Mouse (Mus musculus) hindbrain, embryonic 11.5 days (tissue): ENCODE measurements around the gene Ttc21b. TPM values are rescaled to one million over a fixed set of nuclear protein-coding genes. Genes with fewer than 3 reads are reported as not detected.

ENCODE experiments used
- ATAC-seq: fragments of 200-750 bp; cut with Nextera tagmentation; 2 replicates; pipeline ENCODE4 v1.8.0; 2017; ENCODE audit warnings: mild to moderate bottlenecking, moderate TSS enrichment, moderate library complexity; ENCODE audit not compliant: low FRiP score
- DNase-seq: peaks from one replicate; pipeline ENCODE4 v3.0.0-alpha.2; 2015; ENCODE audit warnings: low spot score
- H3K27ac ChIP-seq: fragments of 300-500 bp; sonication (generic); 2 replicates; pipeline ENCODE4 v1.5.1; 2014; ENCODE audit warnings: mild to moderate bottlenecking, low read depth, low read length
- H3K27me3 ChIP-seq: fragments of 300-500 bp; sonication (generic); 2 replicates; pipeline ENCODE4 v1.6.1; 2014; ENCODE audit warnings: mild to moderate bottlenecking, low read length, moderate library complexity, mixed read lengths; ENCODE audit not compliant: control insufficient read depth, insufficient read depth
- H3K36me3 ChIP-seq: fragments of 300-500 bp; sonication (generic); 2 replicates; pipeline ENCODE4 v1.6.1; 2014; ENCODE audit warnings: mild to moderate bottlenecking, low read length, moderate library complexity, mixed read lengths; ENCODE audit not compliant: control insufficient read depth, insufficient read depth
- H3K4me1 ChIP-seq: fragments of 300-500 bp; sonication (generic); replicated peaks from 2 replicates; pipeline ENCODE4 v1.6.1; 2014; ENCODE audit warnings: low read length, mixed read lengths; ENCODE audit not compliant: control insufficient read depth, insufficient read depth
- H3K4me2 ChIP-seq: fragments of 300-500 bp; sonication (generic); replicated peaks from 2 replicates; pipeline ENCODE4 v1.6.1; 2014; ENCODE audit warnings: mild to moderate bottlenecking, low read depth, low read length
- H3K4me3 ChIP-seq: fragments of 300-500 bp; sonication (generic); 2 replicates; pipeline ENCODE4 v1.5.1; 2014; ENCODE audit warnings: low read depth, low read length
- H3K9ac ChIP-seq: fragments of 300-500 bp; sonication (generic); 2 replicates; pipeline ENCODE4 v1.6.1; 2014; ENCODE audit warnings: low read depth, low read length
- H3K9me3 ChIP-seq: fragments of 300-500 bp; sonication (generic); 2 replicates; pipeline ENCODE4 v1.6.1; 2016; ENCODE audit warnings: low read length; ENCODE audit not compliant: control insufficient read depth
- WGBS: fragments of 180-500 bp; shearing (Covaris S2); extraction: QIAGEN DNeasy Blood & Tissue Kit; methylation state at CpG from one replicate; pipeline ENCODE4 v1.1.7; 2014; 5-methylcytosine and 5-hydroxymethylcytosine counted together
- polyA plus RNA-seq: library from polyadenylated mRNA; unstranded; fragments of >200 nt; fragmentation: Nextera tagmentation; extraction: Ambion mirVana; gene quantifications from 2 replicates; pipeline ENCODE4 v1.2.1, GENCODE M21; 2014

Ttc21b gene
- polyA plus RNA-seq, 1 experiment from 2014 or later: 17.4 TPM

GRCm38 (mm10) chr2:66178848-66179215 lies 77.6 kb downstream of the Ttc21b start:
- WGBS: 42% methylated on average over 5 of the region's 5 CpGs
- Histone ChIP-seq H3K9ac (no peak overlapping the region), H3K27me3 (no peaks in the 10 kb centered on the region), H3K4me2 (peak overlapping the region; percentile 14; the same call in 1 of the 2 replicates), H3K36me3 (no peaks in the 10 kb centered on the region), H3K4me3 (no peak overlapping the region), H3K27ac (peak overlapping the region; percentile 66), H3K9me3 (no peaks in the 10 kb centered on the region), H3K4me1 (peaks cover 4% of the 10 kb centered on the region)
- peak; percentile 21 for DNase-seq
- ATAC-seq: peak; percentile 31; the same call in 1 of the 2 replicates

GRCm38 (mm10) chr2:66177886-66178847 lies 78.2 kb downstream of the Ttc21b start:
- Histone ChIP-seq H3K36me3 (no peaks in the 10 kb centered on the region), H3K9me3 (no peaks in the 10 kb centered on the region), H3K27me3 (no peaks in the 10 kb centered on the region), H3K4me2 (peak overlapping the region; percentile 15; the same call in 1 of the 2 replicates), H3K4me1 (peaks cover 4% of the 10 kb centered on the region), H3K9ac (no peak overlapping the region), H3K27ac (peak overlapping the region; percentile 83), H3K4me3 (no peak overlapping the region)
- DNase-seq (peak; percentile 69), ATAC-seq (peak; percentile 88)
- 31% methylated on average over 9 of the region's 9 CpGs for WGBS

GRCm38 (mm10) chr2:66177017-66177416 lies 79.4 kb downstream of the Ttc21b start:
- 72% methylated on average over 7 of the region's 7 CpGs for WGBS
- H3K4me3 ChIP-seq: no peak overlapping the region
- no peak for ATAC-seq

DNA sequence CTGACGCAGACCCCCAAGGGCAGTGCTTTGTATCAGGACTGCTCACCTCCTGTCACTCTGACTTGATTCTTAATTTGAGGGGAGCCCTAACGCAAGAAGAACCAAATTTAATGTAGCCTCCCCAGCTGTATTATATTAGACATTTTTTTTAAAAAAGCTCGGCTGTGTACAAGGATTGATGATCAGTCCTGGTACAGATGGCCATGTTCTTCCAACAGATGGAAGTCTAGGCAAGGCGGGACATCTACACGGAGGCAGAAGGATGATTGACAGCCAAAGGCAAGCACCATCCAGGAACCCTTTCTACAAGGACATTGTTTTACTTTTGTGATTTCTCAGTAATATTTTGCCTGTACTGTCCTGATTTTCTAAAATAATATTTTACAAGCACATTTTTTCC lies 83.3 kb downstream of the Ttc21b start:
- no peak overlapping the region for H3K27ac ChIP-seq
- no peak overlapping the region for H3K9ac ChIP-seq
- DNase-seq (no peak), ATAC-seq (no peak)
- WGBS: 58% methylated on average over 5 of the region's 5 CpGs
- H3K27me3 ChIP-seq: no peaks in the 10 kb centered on the region
- no peak overlapping the region for H3K4me2 ChIP-seq
- no peaks in the 10 kb centered on the region for H3K9me3 ChIP-seq
- no peaks in the 10 kb centered on the region for H3K4me1 ChIP-seq
- H3K36me3 ChIP-seq: no peaks in the 10 kb centered on the region
- no peak overlapping the region for H3K4me3 ChIP-seq

More at GRCm38 (mm10) chr2:66177017-66177416, 79.4 kb downstream of the Ttc21b start:
- DNase-seq: no peak
- H3K27ac ChIP-seq: peak overlapping the region; percentile 60; the same call in 1 of the 2 replicates
- no peaks in the 10 kb centered on the region for H3K36me3 ChIP-seq
- H3K4me2 ChIP-seq: no peak overlapping the region
- no peak overlapping the region for H3K9ac ChIP-seq
- H3K4me1 ChIP-seq: peaks cover 4% of the 10 kb centered on the region
- H3K27me3 ChIP-seq: no peaks in the 10 kb centered on the region
- no peaks in the 10 kb centered on the region for H3K9me3 ChIP-seq

DNA sequence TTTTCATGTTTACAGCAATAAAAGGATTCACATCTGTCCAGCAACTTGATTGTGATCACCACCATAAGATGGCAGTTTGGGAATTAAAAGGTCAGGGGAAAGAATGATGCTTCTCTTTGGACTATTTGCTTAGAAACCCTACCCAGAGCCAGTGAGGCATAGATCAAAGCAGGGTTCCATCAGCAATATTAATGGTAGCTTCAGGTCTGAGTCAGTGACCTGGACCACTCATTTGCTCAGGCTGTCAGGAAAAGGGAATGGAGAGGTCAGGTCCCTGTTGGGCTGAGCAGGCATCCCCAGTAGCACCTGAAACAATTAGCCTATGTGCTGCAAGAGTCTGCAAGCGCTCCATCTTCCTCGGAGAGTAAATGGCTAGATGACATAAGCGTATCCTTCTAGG lies 84.8 kb downstream of the Ttc21b start:
- H3K9me3 ChIP-seq: no peaks in the 10 kb centered on the region

GRCm38 (mm10) chr2:66170721-66171120 lies 85.7 kb downstream of the Ttc21b start:
- no peak for ATAC-seq
- Histone ChIP-seq H3K9me3 (no peaks in the 10 kb centered on the region), H3K4me2 (no peak overlapping the region), H3K27me3 (no peaks in the 10 kb centered on the region), H3K4me3 (no peak overlapping the region), H3K9ac (no peak overlapping the region), H3K36me3 (no peaks in the 10 kb centered on the region), H3K27ac (no peak overlapping the region), H3K4me1 (no peaks in the 10 kb centered on the region)
- 73% methylated on average over 11 of the region's 11 CpGs for WGBS
- no peak for DNase-seq

More for the DNA sequence above, 84.8 kb downstream of the Ttc21b start:
- H3K36me3 ChIP-seq: no peaks in the 10 kb centered on the region
- no peak; the same call in 1 of the 2 replicates for ATAC-seq
- no peak for DNase-seq
- H3K4me3 ChIP-seq: no peak overlapping the region
- no peak overlapping the region for H3K27ac ChIP-seq
- no peak overlapping the region for H3K4me2 ChIP-seq
- WGBS: 76% methylated on average over 3 of the region's 3 CpGs
- H3K27me3 ChIP-seq: no peaks in the 10 kb centered on the region
- no peaks in the 10 kb centered on the region for H3K4me1 ChIP-seq
- H3K9ac ChIP-seq: no peak overlapping the region

DNA sequence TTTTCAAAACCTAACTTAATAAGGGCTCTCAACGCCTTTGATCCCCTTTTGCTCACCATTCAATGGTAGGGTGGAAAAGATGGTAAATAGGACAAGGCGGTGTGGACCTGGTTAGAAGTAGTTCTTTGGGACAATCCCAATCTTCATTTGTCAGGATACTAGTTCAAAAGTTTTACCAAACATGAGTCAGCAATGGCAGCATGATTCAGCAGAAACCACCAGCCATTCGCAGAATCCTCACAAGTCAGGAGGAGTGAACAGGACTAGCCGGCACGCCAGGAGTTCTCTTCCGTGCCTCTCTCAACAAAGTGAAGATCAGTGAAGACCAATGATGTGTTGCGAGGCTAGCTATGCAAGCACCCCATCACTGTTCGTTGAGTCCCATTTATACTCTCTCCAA lies 91.4 kb downstream of the Ttc21b start:
- no peak for DNase-seq
- WGBS: 94% methylated on average over 8 of the region's 8 CpGs
- Histone ChIP-seq H3K4me2 (no peak overlapping the region), H3K9ac (no peak overlapping the region), H3K9me3 (no peaks in the 10 kb centered on the region), H3K36me3 (no peaks in the 10 kb centered on the region), H3K27ac (no peak overlapping the region), H3K4me3 (no peak overlapping the region), H3K27me3 (no peaks in the 10 kb centered on the region), H3K4me1 (no peaks in the 10 kb centered on the region)
- ATAC-seq: no peak

GRCm38 (mm10) chr2:66158140-66158915 lies 98.1 kb downstream of the Ttc21b start:
- ATAC-seq (no peak), DNase-seq (no peak)
- H3K4me1 ChIP-seq: no peaks in the 10 kb centered on the region
- no peak overlapping the region for H3K9ac ChIP-seq
- H3K9me3 ChIP-seq: no peaks in the 10 kb centered on the region
- H3K4me3 ChIP-seq: no peak overlapping the region
- H3K27ac ChIP-seq: no peak overlapping the region
- H3K4me2 ChIP-seq: no peak overlapping the region
- H3K27me3 ChIP-seq: no peaks in the 10 kb centered on the region
- 70% methylated on average over 7 of the region's 7 CpGs for WGBS
- H3K36me3 ChIP-seq: no peaks in the 10 kb centered on the region
